22 mouse cellular contexts compared by ENCODE assay signal in genomic region chr4:72389811-72390625, GRCm38 (mm10).
DNase-seq lines count a peak whose midpoint lies in the region; ATAC-seq lines count a peak whose summit lies in the region.
"Had no signal": no experiment of that assay in that cellular context is flagged by ENCODE, and none has a peak within 500 bp of the region (broad histone marks: within the 10 kb centered on the region; RNA-seq: fewer than 3 reads in every experiment).

No protein-coding gene starts in this region.

- ATAC-seq in kidney, embryonic 14.5 days (ENCODE audit: low FRiP score, low TSS enrichment), result peak; percentile 46; the same call in 1 of the 2 replicates
- peak; percentile 85 for ATAC-seq in limb, embryonic 11.5 days (ENCODE audit: insufficient number of reproducible peaks, low FRiP score, low TSS enrichment, low read depth)
- ATAC-seq in limb, embryonic 12.5 days (ENCODE audit: insufficient number of reproducible peaks, insufficient read depth, low FRiP score, low TSS enrichment, low read depth), result peak; percentile 89
- no peak for ATAC-seq in hindbrain, embryonic 12.5 days (ENCODE audit: low FRiP score)
- ATAC-seq: forebrain, embryonic 14.5 days had no signal

- no peak overlapping the region for H3K9ac ChIP-seq in kidney, embryonic 14.5 days (ENCODE audit: low read depth, low read length)
- no peak overlapping the region for H3K9ac ChIP-seq in limb, embryonic 11.5 days (ENCODE audit: low read length)
- no peak overlapping the region for H3K9ac ChIP-seq in limb, embryonic 12.5 days (replicated peaks)
- H3K9ac ChIP-seq in hindbrain, embryonic 12.5 days, result no peak overlapping the region
- H3K9ac ChIP-seq: embryonic facial prominence, embryonic 12.5 days; heart, embryonic 15.5 days; hindbrain, embryonic 15.5 days had no signal

- no peak overlapping the region for H3K4me2 ChIP-seq in kidney, embryonic 14.5 days (replicated peaks; ENCODE audit: low read depth, low read length)
- H3K4me2 ChIP-seq in limb, embryonic 11.5 days (ENCODE audit: low read depth, severe bottlenecking), result no peak overlapping the region
- H3K4me2 ChIP-seq in limb, embryonic 12.5 days, result no peak overlapping the region
- no peak overlapping the region for H3K4me2 ChIP-seq in hindbrain, embryonic 12.5 days (replicated peaks)
- H3K4me2 ChIP-seq: embryonic facial prominence, embryonic 12.5 days; heart, embryonic 11.5 days; heart, embryonic 15.5 days; hindbrain, embryonic 15.5 days had no signal

- no peak overlapping the region for H3K4me3 ChIP-seq in kidney, embryonic 14.5 days (ENCODE audit: low read length)
- no peak overlapping the region for H3K4me3 ChIP-seq in limb, embryonic 11.5 days (ENCODE audit: low read depth, low read length)
- H3K4me3 ChIP-seq in limb, embryonic 10.5 days, result no peak overlapping the region
- H3K4me3 ChIP-seq in limb, embryonic 12.5 days (replicated peaks), result no peak overlapping the region
- H3K4me3 ChIP-seq in hindbrain, embryonic 12.5 days, result no peak overlapping the region
- H3K4me3 ChIP-seq: embryonic facial prominence, embryonic 12.5 days; forebrain, embryonic 10.5 days; heart, embryonic 15.5 days; hindbrain, embryonic 10.5 days; hindbrain, embryonic 15.5 days had no signal

- H3K36me3 ChIP-seq in kidney, embryonic 14.5 days (ENCODE audit: control insufficient read depth, insufficient read depth, low read length), result no peaks in the 10 kb centered on the region
- no peaks in the 10 kb centered on the region for H3K36me3 ChIP-seq in limb, embryonic 11.5 days (ENCODE audit: control insufficient read depth, insufficient read depth, low read length)
- no peaks in the 10 kb centered on the region for H3K36me3 ChIP-seq in limb, embryonic 10.5 days
- no peaks in the 10 kb centered on the region for H3K36me3 ChIP-seq in limb, embryonic 12.5 days
- no peaks in the 10 kb centered on the region for H3K36me3 ChIP-seq in hindbrain, embryonic 12.5 days
- H3K36me3 ChIP-seq: embryonic facial prominence, embryonic 12.5 days; forebrain, embryonic 10.5 days; heart, embryonic 15.5 days; hindbrain, embryonic 10.5 days; hindbrain, embryonic 15.5 days had no signal

- no peaks in the 10 kb centered on the region for H3K4me1 ChIP-seq in kidney, embryonic 14.5 days (ENCODE audit: control insufficient read depth, insufficient read depth, low read length)
- H3K4me1 ChIP-seq in limb, embryonic 11.5 days (ENCODE audit: control insufficient read depth, insufficient read depth, low read length), result no peaks in the 10 kb centered on the region
- H3K4me1 ChIP-seq in limb, embryonic 10.5 days, result no peaks in the 10 kb centered on the region
- peaks cover 6% of the 10 kb centered on the region for H3K4me1 ChIP-seq in limb, embryonic 12.5 days (replicated peaks)
- peaks cover 3% of the 10 kb centered on the region for H3K4me1 ChIP-seq in hindbrain, embryonic 12.5 days

- 65% methylated on average over 5 of the region's 5 CpGs for WGBS in kidney, embryonic 14.5 days
- 59% methylated on average over 5 of the region's 5 CpGs for whole genome bisulfite sequencing in limb, embryonic 11.5 days
- 89% methylated on average over 5 of the region's 5 CpGs for WGBS in limb, embryonic 10.5 days
- WGBS in limb, embryonic 12.5 days, result 39% methylated on average over 5 of the region's 5 CpGs
- 79% methylated on average over 5 of the region's 5 CpGs for WGBS in hindbrain, embryonic 12.5 days

- no peaks in the 10 kb centered on the region for H3K27me3 ChIP-seq in kidney, embryonic 14.5 days (ENCODE audit: control insufficient read depth, insufficient read depth, low read length)
- H3K27me3 ChIP-seq in limb, embryonic 11.5 days (ENCODE audit: control insufficient read depth, insufficient read depth, low read length), result no peaks in the 10 kb centered on the region
- H3K27me3 ChIP-seq in limb, embryonic 10.5 days (ENCODE audit: low read depth, poor library complexity, severe bottlenecking), result no peaks in the 10 kb centered on the region
- H3K27me3 ChIP-seq in limb, embryonic 12.5 days, result no peaks in the 10 kb centered on the region; the same call in 1 of the 2 replicates
- H3K27me3 ChIP-seq in hindbrain, embryonic 12.5 days, result peaks cover 14% of the 10 kb centered on the region

- no peak for DNase-seq in kidney, postnatal 10 days
- no peak for DNase-seq in limb, embryonic 11.5 days (ENCODE audit: low spot score)
- DNase-seq in limb, embryonic 10.5 days (ENCODE audit: low spot score), result no peak
- no peak for DNase-seq in heart, postnatal 25 days (ENCODE audit: low spot score)
- DNase-seq: adrenal gland, postnatal 10 days; cerebellum, adult 11 months; cerebellum, adult 8-10 months; cerebellum, postnatal 14 days; embryo, embryonic 11 days; gastrocnemius, postnatal 10 days; heart, adult 18-20 months; heart, postnatal 14 days had no signal

- intact Hi-C loops in heart, postnatal 25 days (cut with DNase I), result no loop called here

- no peak overlapping the region for H3K27ac ChIP-seq in kidney, embryonic 14.5 days (ENCODE audit: low read depth, low read length)
- H3K27ac ChIP-seq in limb, embryonic 11.5 days (replicated peaks; ENCODE audit: low read depth, low read length), result no peak overlapping the region
- no peak overlapping the region for H3K27ac ChIP-seq in limb, embryonic 10.5 days
- H3K27ac ChIP-seq in limb, embryonic 12.5 days, result peak overlapping the region; percentile 29; the same call in 1 of the 2 replicates
- H3K27ac ChIP-seq in hindbrain, embryonic 12.5 days, result no peak overlapping the region
- H3K27ac ChIP-seq: embryonic facial prominence, embryonic 12.5 days; forebrain, embryonic 10.5 days; heart, embryonic 15.5 days; hindbrain, embryonic 10.5 days; hindbrain, embryonic 15.5 days had no signal

- H3K9me3 ChIP-seq in kidney, embryonic 14.5 days (ENCODE audit: control insufficient read depth, low read length), result no peaks in the 10 kb centered on the region
- H3K9me3 ChIP-seq in limb, embryonic 11.5 days (ENCODE audit: control insufficient read depth, low read length), result no peaks in the 10 kb centered on the region
- no peaks in the 10 kb centered on the region for H3K9me3 ChIP-seq in limb, embryonic 10.5 days (replicated peaks)
- H3K9me3 ChIP-seq in limb, embryonic 12.5 days, result no peaks in the 10 kb centered on the region
- no peaks in the 10 kb centered on the region for H3K9me3 ChIP-seq in hindbrain, embryonic 12.5 days (replicated peaks)
- H3K9me3 ChIP-seq: embryonic facial prominence, embryonic 12.5 days; forebrain, embryonic 10.5 days; heart, embryonic 15.5 days; hindbrain, embryonic 10.5 days; hindbrain, embryonic 15.5 days had no signal
